In the genomic region with DNA sequence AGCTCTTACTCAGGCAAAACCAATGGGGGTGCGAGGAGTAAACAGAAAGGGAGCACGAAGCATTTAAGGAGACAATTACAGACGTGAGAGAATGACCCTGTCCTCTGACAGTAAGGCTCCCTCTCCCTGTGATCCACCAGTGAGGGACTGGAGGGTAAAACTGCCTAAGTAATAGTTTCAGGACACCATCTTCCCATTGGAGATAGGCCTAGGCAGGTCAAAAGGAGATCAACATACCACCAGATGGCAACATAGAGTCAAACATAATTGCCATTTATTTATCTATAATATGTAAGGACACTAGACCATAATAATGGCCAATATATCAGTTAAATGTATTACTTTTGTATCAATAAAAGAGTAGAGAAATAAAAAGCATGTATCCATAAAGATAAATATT, we compare ENCODE assay signal across 8 mouse cellular contexts.
A peak's percentile ranks its signal among the peaks of the same experiment; 100 is the strongest.
DNase-seq lines count a peak whose midpoint lies in the region; ATAC-seq lines count a peak whose summit lies in the region.

No protein-coding gene starts in this region.

- no peak overlapping the region for H3K27ac ChIP-seq in hindbrain, embryonic 11.5 days (ENCODE audit: low read depth, low read length)
- H3K27ac ChIP-seq in hindbrain, embryonic 12.5 days = no peak overlapping the region
- 0 out of 2 replicates have a peak overlapping the region, but pooled peaks have one; percentile 1 for H3K27ac ChIP-seq in midbrain, embryonic 13.5 days
- H3K27ac ChIP-seq in midbrain, embryonic 10.5 days (replicated peaks) = no peak overlapping the region

- no peaks in the 10 kb centered on the region for H3K36me3 ChIP-seq in hindbrain, embryonic 11.5 days (ENCODE audit: control insufficient read depth, insufficient read depth, low read length)
- no peaks in the 10 kb centered on the region for H3K36me3 ChIP-seq in hindbrain, embryonic 12.5 days
- no peaks in the 10 kb centered on the region for H3K36me3 ChIP-seq in midbrain, embryonic 13.5 days
- peaks cover 6% of the 10 kb centered on the region; the same call in 1 of the 2 replicates for H3K36me3 ChIP-seq in midbrain, embryonic 10.5 days

- intact Hi-C loops in heart, postnatal 25 days (cut with DNase I) = no loop called here

- 0 out of 2 replicates have a peak, but pooled peaks have one; percentile 27 for ATAC-seq in hindbrain, embryonic 11.5 days (ENCODE audit: low FRiP score)
- ATAC-seq in hindbrain, embryonic 12.5 days (ENCODE audit: low FRiP score) = no peak
- no peak for ATAC-seq in midbrain, embryonic 13.5 days
- peak; percentile 71 for ATAC-seq in common myeloid progenitor, adult 5-6 weeks (replicated peaks; ENCODE audit: low read depth, poor library complexity, severe bottlenecking)
- 0 out of 2 replicates have a peak, but pooled peaks have one; percentile 57 for ATAC-seq in megakaryocyte-erythroid progenitor cell, adult 5-6 weeks (replicated peaks; ENCODE audit: low FRiP score, low TSS enrichment, poor library complexity, severe bottlenecking)

- H3K4me1 ChIP-seq in hindbrain, embryonic 11.5 days (replicated peaks; ENCODE audit: control insufficient read depth, insufficient read depth, low read length) = no peaks in the 10 kb centered on the region
- H3K4me1 ChIP-seq in hindbrain, embryonic 12.5 days = no peaks in the 10 kb centered on the region
- peaks cover 8% of the 10 kb centered on the region; the same call in 1 of the 2 replicates for H3K4me1 ChIP-seq in midbrain, embryonic 13.5 days (replicated peaks)
- H3K4me1 ChIP-seq in midbrain, embryonic 10.5 days = no peaks in the 10 kb centered on the region

- H3K4me3 ChIP-seq in hindbrain, embryonic 11.5 days (ENCODE audit: low read depth, low read length) = no peak overlapping the region
- H3K4me3 ChIP-seq in hindbrain, embryonic 12.5 days = no peak overlapping the region
- no peak overlapping the region for H3K4me3 ChIP-seq in midbrain, embryonic 13.5 days (replicated peaks)
- H3K4me3 ChIP-seq in midbrain, embryonic 10.5 days = no peak overlapping the region

- DNase-seq in hindbrain, embryonic 11.5 days (ENCODE audit: low spot score) = peak; percentile 23
- no peak for DNase-seq in midbrain, embryonic 10.5 days (ENCODE audit: low spot score)
- no peak for DNase-seq in heart, postnatal 25 days (ENCODE audit: low spot score)
- no peak for DNase-seq in ovary, postnatal 10 days (ENCODE audit: low spot score)

- 57% methylated on average over 3 of the region's 3 CpGs for WGBS in hindbrain, embryonic 11.5 days
- 59% methylated on average over 3 of the region's 3 CpGs for WGBS in hindbrain, embryonic 12.5 days
- WGBS in midbrain, embryonic 13.5 days = 56% methylated on average over 3 of the region's 3 CpGs
- 53% methylated on average over 3 of the region's 3 CpGs for WGBS in midbrain, embryonic 10.5 days

- H3K9me3 ChIP-seq in hindbrain, embryonic 11.5 days (ENCODE audit: control insufficient read depth, low read length) = no peaks in the 10 kb centered on the region
- H3K9me3 ChIP-seq in hindbrain, embryonic 12.5 days (replicated peaks) = no peaks in the 10 kb centered on the region
- no peaks in the 10 kb centered on the region for H3K9me3 ChIP-seq in midbrain, embryonic 13.5 days
- no peaks in the 10 kb centered on the region; the same call in 1 of the 2 replicates for H3K9me3 ChIP-seq in midbrain, embryonic 10.5 days (replicated peaks)

- H3K4me2 ChIP-seq in hindbrain, embryonic 11.5 days (replicated peaks; ENCODE audit: low read depth, low read length) = no peak overlapping the region
- no peak overlapping the region for H3K4me2 ChIP-seq in hindbrain, embryonic 12.5 days (replicated peaks)
- no peak overlapping the region for H3K4me2 ChIP-seq in midbrain, embryonic 13.5 days (replicated peaks)

- no peak overlapping the region for H3K9ac ChIP-seq in hindbrain, embryonic 11.5 days (ENCODE audit: low read depth, low read length)
- H3K9ac ChIP-seq in hindbrain, embryonic 12.5 days = no peak overlapping the region
- H3K9ac ChIP-seq in midbrain, embryonic 13.5 days (replicated peaks) = no peak overlapping the region

- no peaks in the 10 kb centered on the region for H3K27me3 ChIP-seq in hindbrain, embryonic 11.5 days (ENCODE audit: control insufficient read depth, insufficient read depth, low read length)
- H3K27me3 ChIP-seq in hindbrain, embryonic 12.5 days = no peaks in the 10 kb centered on the region
- H3K27me3 ChIP-seq in midbrain, embryonic 13.5 days = no peaks in the 10 kb centered on the region
- no peaks in the 10 kb centered on the region for H3K27me3 ChIP-seq in midbrain, embryonic 10.5 days (ENCODE audit: low read depth, poor library complexity, severe bottlenecking)

Comparison
In these comparisons a context has a peak if more than half of its experiments do, and no peak if none do; other contexts are left out.
1. ATAC-seq: peak in hindbrain, embryonic 11.5 days (single experiment), common myeloid progenitor, adult 5-6 weeks (single experiment) and megakaryocyte-erythroid progenitor cell, adult 5-6 weeks (single experiment); none in hindbrain, embryonic 12.5 days (single experiment) and midbrain, embryonic 13.5 days (single experiment).